Mouse (Mus musculus) heart, embryonic 15.5 days (tissue): ENCODE measurements around the gene Sh3rf3. TPM values are rescaled to one million over a fixed set of nuclear protein-coding genes. Genes with fewer than 3 reads are reported as not detected.

Experiments
- ATAC-seq: fragments of 200-750 bp; cut with Nextera tagmentation; replicated peaks from 2 replicates; pipeline ENCODE4 v1.8.0; 2017; ENCODE audit warnings: low read depth, moderate TSS enrichment; ENCODE audit not compliant: insufficient number of reproducible peaks, insufficient read depth, low FRiP score
- H3K27ac ChIP-seq: fragments of 300-500 bp; sonication (generic); 2 replicates; pipeline ENCODE4 v1.5.1; 2015; ENCODE audit warnings: mild to moderate bottlenecking, inconsistent platforms
- H3K27me3 ChIP-seq: fragments of 300-500 bp; sonication (generic); 2 replicates; pipeline ENCODE4 v1.6.1; 2015; ENCODE audit warnings: inconsistent platforms
- H3K36me3 ChIP-seq: fragments of 300-500 bp; sonication (generic); 2 replicates; pipeline ENCODE4 v1.6.1; 2015; ENCODE audit warnings: mild to moderate bottlenecking, inconsistent platforms
- H3K4me1 ChIP-seq: fragments of 300-500 bp; sonication (generic); replicated peaks from 2 replicates; pipeline ENCODE4 v1.6.1; 2015; ENCODE audit warnings: inconsistent platforms
- H3K4me2 ChIP-seq: fragments of 300-500 bp; sonication (generic); 2 replicates; pipeline ENCODE4 v1.6.1; 2015; ENCODE audit warnings: inconsistent platforms, mild to moderate bottlenecking, moderate library complexity
- H3K4me3 ChIP-seq: fragments of 300-500 bp; sonication (generic); 2 replicates; pipeline ENCODE4 v1.5.1; 2015; ENCODE audit warnings: mild to moderate bottlenecking, inconsistent platforms
- H3K9ac ChIP-seq: fragments of 300-500 bp; sonication (generic); 2 replicates; pipeline ENCODE4 v1.6.1; 2015; ENCODE audit warnings: mild to moderate bottlenecking, inconsistent platforms
- H3K9me3 ChIP-seq: fragments of 300-500 bp; sonication (generic); replicated peaks from 2 replicates; pipeline ENCODE4 v1.6.1; 2016; ENCODE audit warnings: inconsistent platforms
- WGBS: fragments of 180-500 bp; shearing (Covaris S2); methylation state at CpG from one replicate; pipeline ENCODE4 v1.1.7; 2015; ENCODE audit warnings: mixed read lengths; 5-methylcytosine and 5-hydroxymethylcytosine counted together
- polyA plus RNA-seq: library from polyadenylated mRNA; unstranded; fragments of >200 nt; fragmentation: Nextera tagmentation; extraction: Ambion mirVana; gene quantifications from 2 replicates; pipeline ENCODE4 v1.2.1, GENCODE M21; 2015

The Sh3rf3 gene
- polyA plus RNA-seq, 1 experiment from 2014 or later, result 0.34 TPM

DNA sequence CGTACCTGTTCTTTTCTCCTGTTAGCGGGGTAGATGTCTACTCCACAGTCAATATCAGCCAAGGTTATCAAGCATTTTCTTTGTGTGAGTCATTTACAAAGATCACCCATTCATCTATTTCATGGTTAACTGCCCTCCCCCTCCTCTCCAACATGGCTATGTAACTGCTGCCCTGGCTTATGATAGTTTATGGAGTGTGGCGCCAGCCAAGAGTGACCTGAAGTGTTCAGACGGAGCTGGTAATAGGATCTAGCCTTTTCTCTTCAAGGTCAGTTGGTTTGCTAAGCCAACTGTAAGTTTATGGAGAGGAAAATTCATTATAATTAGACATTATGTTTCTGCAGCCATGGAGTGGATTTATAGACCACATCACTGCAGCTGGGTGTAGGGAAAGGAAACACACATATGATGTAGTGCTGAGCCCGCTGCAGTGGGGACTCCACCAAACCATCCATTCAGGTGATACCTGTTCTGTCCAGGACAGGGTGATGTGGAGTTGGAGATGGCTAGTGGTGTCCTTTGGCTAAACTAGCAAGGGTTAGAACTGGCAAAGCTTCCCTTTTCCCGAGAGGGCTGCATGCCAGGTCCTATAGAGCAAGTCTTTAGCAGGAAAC is 109.2 kb downstream of the Sh3rf3 start:
- Histone ChIP-seq H3K4me1 (no peaks in the 10 kb centered on the region), H3K4me2 (no peak overlapping the region), H3K27me3 (peaks cover 85% of the 10 kb centered on the region), H3K9ac (no peak overlapping the region), H3K27ac (no peak overlapping the region), H3K9me3 (no peaks in the 10 kb centered on the region), H3K4me3 (no peak overlapping the region), H3K36me3 (no peaks in the 10 kb centered on the region)
- WGBS, result 78% methylated on average over 6 of the region's 6 CpGs
- no peak for ATAC-seq

DNA sequence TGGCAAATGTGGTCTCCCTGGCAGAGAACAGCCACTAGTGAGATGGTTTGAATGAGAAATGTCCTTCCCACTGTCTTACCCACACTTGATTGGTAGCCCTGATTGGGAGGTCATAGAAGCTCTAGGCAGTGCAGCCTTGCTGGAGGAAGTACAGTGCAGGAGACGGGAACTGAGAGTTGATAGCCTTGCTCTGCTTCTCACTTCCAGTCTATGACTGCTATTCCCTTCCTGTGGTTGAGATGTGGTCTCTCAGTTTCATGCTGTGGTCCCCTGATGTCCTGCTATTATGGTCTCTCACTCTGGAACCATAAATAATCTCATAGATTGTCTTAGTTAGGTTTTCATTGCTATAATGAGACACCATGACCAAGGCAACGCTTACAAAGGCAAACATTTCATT is 109.8 kb downstream of the Sh3rf3 start:
- no peak overlapping the region for H3K9ac ChIP-seq
- H3K4me1 ChIP-seq, result no peaks in the 10 kb centered on the region
- ATAC-seq, result no peak
- H3K27ac ChIP-seq, result no peak overlapping the region
- H3K4me2 ChIP-seq, result no peak overlapping the region
- peaks cover 85% of the 10 kb centered on the region for H3K27me3 ChIP-seq
- H3K36me3 ChIP-seq, result no peaks in the 10 kb centered on the region
- no peaks in the 10 kb centered on the region for H3K9me3 ChIP-seq
- 69% methylated on average over 2 of the region's 2 CpGs for WGBS
- no peak overlapping the region for H3K4me3 ChIP-seq

DNA sequence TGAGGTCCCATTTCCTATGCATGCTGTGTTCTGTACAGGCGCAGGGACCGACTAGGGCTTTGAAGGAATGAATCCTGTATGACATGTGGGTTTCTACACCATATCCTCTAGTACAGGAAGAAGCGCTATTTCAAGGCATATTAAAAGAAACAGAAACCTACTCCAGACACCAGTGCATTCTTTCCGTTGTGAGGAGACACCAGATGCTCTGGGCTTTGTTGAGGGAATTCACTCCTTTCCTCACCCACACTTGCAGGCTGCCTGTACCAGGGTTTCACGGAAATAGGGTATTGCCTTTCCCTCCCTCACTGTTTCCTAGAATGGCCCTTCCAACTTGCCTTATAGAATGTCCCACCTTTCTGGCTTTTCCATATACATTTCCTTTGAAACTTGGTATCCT is 113.4 kb downstream of the Sh3rf3 start:
- Histone ChIP-seq H3K9ac (no peak overlapping the region), H3K4me1 (peaks cover 3% of the 10 kb centered on the region; the same call in 1 of the 2 replicates), H3K4me3 (no peak overlapping the region), H3K36me3 (no peaks in the 10 kb centered on the region), H3K27ac (no peak overlapping the region), H3K4me2 (no peak overlapping the region), H3K27me3 (peaks cover 95% of the 10 kb centered on the region), H3K9me3 (no peaks in the 10 kb centered on the region)
- WGBS, result 60% methylated on average over 5 of the region's 5 CpGs
- ATAC-seq, result no peak

DNA sequence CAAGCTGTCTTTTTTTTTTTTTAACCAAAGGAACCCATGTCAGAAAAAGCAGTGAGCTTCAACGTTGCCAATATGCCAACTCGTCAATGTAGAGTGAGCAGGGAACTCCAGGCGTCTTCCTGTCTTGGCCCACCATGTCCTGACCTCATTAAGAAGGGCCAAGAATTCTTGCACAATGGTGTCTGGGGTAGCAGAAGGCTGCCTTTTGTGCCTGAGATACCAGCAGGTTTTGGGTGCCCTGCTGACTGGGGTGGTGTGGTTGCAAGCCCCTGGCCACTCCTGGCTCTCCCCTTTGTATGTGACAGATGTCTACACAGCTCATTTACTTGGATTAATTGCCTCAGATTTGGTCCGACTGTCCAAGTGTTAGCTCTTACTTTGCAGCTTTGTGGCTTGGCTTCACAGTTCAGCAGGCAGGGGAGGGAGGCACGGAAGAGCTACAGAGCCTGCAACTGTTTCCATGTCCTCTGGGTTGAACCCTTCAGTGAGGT is 115.8 kb downstream of the Sh3rf3 start:
- ATAC-seq, result no peak
- 62% methylated on average over 5 of the region's 5 CpGs for WGBS
- H3K4me1 ChIP-seq, result peaks cover 20% of the 10 kb centered on the region
- no peak overlapping the region for H3K9ac ChIP-seq
- H3K9me3 ChIP-seq, result no peaks in the 10 kb centered on the region; the same call in 1 of the 2 replicates
- H3K4me3 ChIP-seq, result no peak overlapping the region
- H3K4me2 ChIP-seq, result no peak overlapping the region
- no peak overlapping the region for H3K27ac ChIP-seq
- peaks cover 87% of the 10 kb centered on the region for H3K27me3 ChIP-seq
- H3K36me3 ChIP-seq, result no peaks in the 10 kb centered on the region

DNA sequence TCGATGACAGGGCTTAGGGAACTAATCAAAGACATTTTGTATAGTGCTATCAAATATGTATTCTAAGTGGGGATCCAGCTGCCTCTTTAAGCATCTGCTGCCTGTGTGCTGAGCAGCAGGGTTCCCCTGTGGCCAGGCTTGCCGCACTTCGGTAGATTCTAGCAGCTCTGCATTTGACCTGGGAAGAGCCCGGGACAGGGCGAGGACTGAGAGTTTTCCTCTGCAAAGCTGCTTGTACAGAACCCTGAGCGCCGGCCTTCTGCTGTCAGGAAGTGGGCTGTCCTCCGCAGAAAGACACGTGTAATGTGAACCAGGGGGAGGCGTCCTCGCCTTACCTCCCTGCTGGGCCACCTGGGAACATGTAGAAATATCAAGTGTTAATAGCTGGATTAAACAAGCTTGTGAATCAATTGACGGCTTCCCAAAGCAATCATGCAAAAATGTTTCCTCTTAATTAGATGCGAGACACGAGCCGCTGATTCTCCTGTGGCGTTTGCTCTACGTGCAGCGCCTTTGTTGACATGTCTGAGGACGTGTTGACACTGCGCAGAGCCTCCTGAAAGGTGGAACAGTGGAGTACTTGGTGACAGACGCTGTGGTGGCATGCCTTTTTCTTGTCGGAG is 119.1 kb downstream of the Sh3rf3 start:
- 13% methylated on average over 22 of the region's 22 CpGs for WGBS
- H3K9me3 ChIP-seq, result no peaks in the 10 kb centered on the region; the same call in 1 of the 2 replicates
- peak; percentile 75 for ATAC-seq
- peaks cover 91% of the 10 kb centered on the region for H3K27me3 ChIP-seq
- peak overlapping the region; percentile 38; the same call in 1 of the 2 replicates for H3K27ac ChIP-seq
- no peaks in the 10 kb centered on the region for H3K36me3 ChIP-seq
- peak overlapping the region; percentile 31 for H3K4me3 ChIP-seq
- H3K9ac ChIP-seq, result no peak overlapping the region
- H3K4me2 ChIP-seq, result peak overlapping the region; percentile 56
- H3K4me1 ChIP-seq, result peaks cover 20% of the 10 kb centered on the region

DNA sequence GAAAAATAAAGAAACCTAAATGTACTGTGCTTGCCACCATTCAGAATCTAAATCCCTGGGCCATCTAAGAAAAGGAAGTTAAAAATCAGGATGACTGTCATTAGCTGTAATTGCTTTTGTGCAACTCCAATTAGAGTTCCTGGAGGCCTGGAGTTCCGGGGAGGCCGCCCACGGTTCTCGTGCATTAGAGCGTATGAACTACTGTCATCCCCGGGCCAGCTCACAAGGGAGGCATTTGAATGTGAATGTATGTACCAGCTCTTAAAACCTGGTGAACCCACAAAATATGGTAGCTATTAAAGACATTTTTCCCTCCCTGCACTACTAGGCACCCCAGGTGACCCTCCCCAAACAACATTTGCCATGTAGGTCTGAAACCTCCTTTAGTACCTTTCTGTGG is 122.4 kb downstream of the Sh3rf3 start:
- Histone ChIP-seq H3K27ac (no peak overlapping the region), H3K36me3 (no peaks in the 10 kb centered on the region), H3K9ac (no peak overlapping the region), H3K4me2 (no peak overlapping the region), H3K9me3 (no peaks in the 10 kb centered on the region; the same call in 1 of the 2 replicates), H3K27me3 (peaks cover 89% of the 10 kb centered on the region), H3K4me1 (peaks cover 20% of the 10 kb centered on the region), H3K4me3 (no peak overlapping the region)
- ATAC-seq, result no peak
- WGBS, result 82% methylated on average over 6 of the region's 6 CpGs

DNA sequence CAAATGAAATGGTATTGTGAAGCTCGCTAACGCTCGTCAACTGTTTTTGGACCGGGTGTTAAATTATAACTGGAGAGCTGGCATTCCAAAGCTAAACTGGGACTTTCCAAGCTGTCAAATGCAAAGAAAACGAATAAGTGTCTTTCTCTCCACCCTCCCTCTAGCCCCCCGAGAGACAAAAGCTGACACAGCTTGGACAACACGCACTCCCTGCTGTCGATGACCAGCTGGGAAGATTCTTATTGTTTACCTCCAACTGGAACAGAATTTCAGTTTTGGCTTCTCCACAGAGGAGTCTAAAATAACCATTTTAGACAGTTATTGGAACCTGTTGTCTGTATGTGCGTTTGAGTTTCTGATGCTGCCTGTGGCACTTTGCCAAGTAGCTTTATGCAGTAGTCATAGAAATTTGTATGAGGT is 123.3 kb downstream of the Sh3rf3 start:
- no peak overlapping the region for H3K27ac ChIP-seq

DNA sequence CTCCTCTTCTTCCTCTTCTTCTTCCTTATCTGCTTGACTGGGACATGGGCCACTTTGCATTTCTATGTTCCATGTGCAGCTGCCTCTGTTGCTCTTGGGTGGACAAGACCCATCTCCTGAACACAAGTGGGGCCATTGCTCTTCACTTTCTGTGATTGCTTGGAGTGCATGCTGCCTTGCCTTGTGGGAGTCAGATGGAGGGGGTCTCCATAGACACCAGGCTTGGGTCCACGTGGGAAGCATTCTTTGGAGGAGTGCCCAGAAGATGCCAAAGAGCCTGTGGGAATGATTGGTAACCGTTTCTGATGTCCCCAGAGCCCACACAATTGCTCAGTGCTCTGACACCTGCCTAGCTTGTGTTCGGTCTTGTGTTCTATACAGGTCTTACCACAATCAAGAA is 124.4 kb downstream of the Sh3rf3 start:
- Histone ChIP-seq H3K36me3 (no peaks in the 10 kb centered on the region), H3K9me3 (no peaks in the 10 kb centered on the region; the same call in 1 of the 2 replicates), H3K9ac (no peak overlapping the region), H3K27me3 (peaks cover 94% of the 10 kb centered on the region), H3K27ac (no peak overlapping the region), H3K4me1 (peaks cover 8% of the 10 kb centered on the region; the same call in 1 of the 2 replicates), H3K4me2 (no peak overlapping the region), H3K4me3 (no peak overlapping the region)
- no peak for ATAC-seq
- WGBS, result 52% methylated on average over 3 of the region's 3 CpGs

More for the DNA sequence above, 123.3 kb downstream of the Sh3rf3 start:
- Histone ChIP-seq H3K4me1 (peaks cover 18% of the 10 kb centered on the region), H3K9me3 (no peaks in the 10 kb centered on the region; the same call in 1 of the 2 replicates), H3K36me3 (no peaks in the 10 kb centered on the region), H3K27me3 (peaks cover 88% of the 10 kb centered on the region), H3K4me3 (no peak overlapping the region), H3K9ac (no peak overlapping the region), H3K4me2 (no peak overlapping the region)
- 67% methylated on average over 9 of the region's 9 CpGs for WGBS
- no peak for ATAC-seq

DNA sequence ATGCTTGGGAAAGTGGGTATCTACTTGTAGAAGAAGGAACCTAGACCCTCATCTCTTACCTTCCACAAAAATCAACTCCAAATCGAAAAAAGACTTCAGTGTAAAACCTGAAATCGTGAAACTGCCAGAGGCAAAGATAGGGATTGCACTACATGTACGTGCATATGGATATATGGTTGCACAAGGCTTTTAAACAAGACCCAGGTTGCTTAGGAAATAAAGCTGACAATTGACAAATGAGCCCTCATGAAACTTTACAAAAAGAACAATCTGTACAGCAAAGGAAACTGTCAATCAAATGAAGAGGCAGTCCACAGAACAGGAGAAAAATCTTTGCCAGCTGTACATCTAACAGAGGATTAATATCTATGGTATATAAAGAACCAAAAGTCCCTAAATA is 129.7 kb downstream of the Sh3rf3 start:
- Histone ChIP-seq H3K9ac (no peak overlapping the region), H3K27ac (no peak overlapping the region), H3K4me2 (no peak overlapping the region), H3K27me3 (peaks cover 80% of the 10 kb centered on the region), H3K9me3 (no peaks in the 10 kb centered on the region), H3K36me3 (no peaks in the 10 kb centered on the region), H3K4me1 (no peaks in the 10 kb centered on the region), H3K4me3 (no peak overlapping the region)
- no peak for ATAC-seq
- 78% methylated on average over 3 of the region's 3 CpGs for WGBS

DNA sequence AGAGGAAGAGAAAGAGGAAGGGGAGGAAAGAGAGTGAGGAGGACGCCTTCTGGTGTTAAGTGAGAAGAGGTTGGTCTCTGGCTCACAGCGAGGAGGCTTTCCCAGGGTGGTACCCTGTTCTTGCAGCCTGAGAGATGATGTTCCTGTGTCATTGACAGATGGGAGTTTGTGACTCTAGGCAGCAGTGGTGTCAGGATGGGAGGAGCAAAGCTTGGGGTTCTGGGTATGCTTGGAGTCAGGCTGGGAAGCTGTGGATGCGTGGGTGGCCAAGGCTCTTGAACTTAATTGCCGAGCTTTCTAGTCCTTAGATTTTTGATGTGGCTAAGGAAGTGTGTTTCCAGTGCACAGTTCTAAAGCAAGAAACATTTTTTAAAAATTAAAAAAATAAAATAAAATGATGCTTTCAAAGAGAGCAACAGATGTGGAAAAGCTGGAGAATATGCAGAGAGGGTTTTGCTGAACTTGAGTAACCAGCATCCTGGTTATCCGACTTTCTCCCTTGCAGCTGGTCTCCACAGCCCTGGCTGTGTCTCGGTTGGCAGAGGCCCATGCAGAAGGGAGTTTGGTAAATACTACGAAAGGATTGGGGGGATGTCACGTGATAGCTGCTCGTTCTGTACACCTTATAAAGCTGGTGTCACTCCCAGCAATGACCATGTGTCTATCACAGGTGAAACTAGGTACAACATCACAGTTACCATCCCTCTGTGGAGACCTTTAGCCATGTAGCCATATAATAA is 130.7 kb downstream of the Sh3rf3 start:
- Histone ChIP-seq H3K9me3 (no peaks in the 10 kb centered on the region), H3K27ac (no peak overlapping the region), H3K4me2 (no peak overlapping the region), H3K9ac (no peak overlapping the region), H3K36me3 (no peaks in the 10 kb centered on the region), H3K4me1 (no peaks in the 10 kb centered on the region), H3K4me3 (no peak overlapping the region), H3K27me3 (peaks cover 73% of the 10 kb centered on the region)
- no peak for ATAC-seq
- 70% methylated on average over 9 of the region's 9 CpGs for WGBS

DNA sequence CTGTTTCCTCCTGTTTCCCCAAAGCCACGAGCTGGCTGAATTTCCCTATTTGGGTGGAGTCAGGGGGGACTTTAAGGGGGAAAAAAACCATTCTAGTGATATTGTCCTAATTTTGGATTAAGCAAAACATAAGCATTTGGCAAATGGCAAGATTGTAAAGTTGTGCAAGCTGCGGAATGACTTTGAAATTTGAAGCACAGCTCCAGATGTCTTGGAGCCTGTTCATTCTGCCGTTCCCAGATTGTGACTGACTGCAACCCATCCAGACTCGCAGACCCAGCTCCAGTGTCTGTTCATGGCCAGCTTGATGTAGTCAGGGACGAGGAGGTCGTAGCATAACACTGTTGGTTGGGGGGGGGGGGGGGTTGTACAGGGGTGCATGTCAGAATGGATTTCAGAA is 131.8 kb downstream of the Sh3rf3 start:
- WGBS, result 66% methylated on average over 6 of the region's 6 CpGs
- Histone ChIP-seq H3K9ac (no peak overlapping the region), H3K9me3 (no peaks in the 10 kb centered on the region), H3K4me1 (no peaks in the 10 kb centered on the region), H3K4me2 (no peak overlapping the region), H3K27ac (no peak overlapping the region), H3K4me3 (no peak overlapping the region), H3K36me3 (no peaks in the 10 kb centered on the region), H3K27me3 (peaks cover 63% of the 10 kb centered on the region)
- no peak for ATAC-seq
